Mouse (Mus musculus) C2C12 (cell line): ENCODE measurements at regions not wholly inside any gene's neighbourhood (a gene's known extent, or its start where the extent isn't known, plus 50 kb on each side); places are given as distances from the start of the nearest gene placed in this dataset.

Experiments
- H3K27me3 ChIP-seq: one replicate; pipeline ENCODE4 v1.6.1; 2011; ENCODE audit not compliant: control insufficient read depth, insufficient read depth, insufficient read length
- H3K36me3 ChIP-seq: one replicate; pipeline ENCODE4 v1.6.1; 2011; ENCODE audit not compliant: control insufficient read depth, insufficient read depth
- H3K4me3 ChIP-seq: one replicate; pipeline ENCODE4 v1.5.1; 2011; ENCODE audit warnings: mild to moderate bottlenecking, control low read depth; ENCODE audit not compliant: poor library complexity, insufficient read depth, severe bottlenecking
- H3K79me2 ChIP-seq: one replicate; pipeline ENCODE4 v1.6.1; 2011; ENCODE audit not compliant: control insufficient read depth, insufficient read depth
- H3K79me3 ChIP-seq: one replicate; pipeline ENCODE4 v1.6.1; 2011; ENCODE audit warnings: low read depth, control low read depth
- H3ac ChIP-seq: one replicate; pipeline ENCODE3; 2011; ENCODE audit warnings: low read depth; ENCODE audit not compliant: control insufficient read depth, insufficient read length
- CEBPB ChIP-seq: IDR thresholded peaks from one replicate; pipeline ENCODE4 v1.6.1; 2011; ENCODE audit warnings: low read depth, mild to moderate bottlenecking, control low read depth, moderate library complexity
- CTCF ChIP-seq: IDR thresholded peaks from one replicate; pipeline ENCODE4 v1.5.1; 2011; ENCODE audit not compliant: control insufficient read depth, insufficient read depth, insufficient read length
- FOSL1 ChIP-seq: IDR thresholded peaks from one replicate; pipeline ENCODE4 v1.8.0; 2011; ENCODE audit warnings: mild to moderate bottlenecking, low read length; ENCODE audit not compliant: poor library complexity, insufficient read depth, severe bottlenecking
- MAX ChIP-seq: IDR thresholded peaks from one replicate; pipeline ENCODE4 v1.6.1; 2011; ENCODE audit warnings: mild to moderate bottlenecking, control low read depth
- MYOD1 ChIP-seq: IDR thresholded peaks from one replicate; pipeline ENCODE4 v1.6.1; 2011; ENCODE audit warnings: low read depth; ENCODE audit not compliant: control insufficient read depth, insufficient read length
- MYOG ChIP-seq: IDR thresholded peaks from one replicate; pipeline ENCODE4 v1.6.1; 2011; ENCODE audit not compliant: control insufficient read depth, insufficient read length; ENCODE audit errors: extremely low read depth
- USF1 ChIP-seq: IDR thresholded peaks from one replicate; pipeline ENCODE4 v1.6.1; 2011; ENCODE audit warnings: low read depth, mild to moderate bottlenecking, control low read depth, moderate library complexity

DNA sequence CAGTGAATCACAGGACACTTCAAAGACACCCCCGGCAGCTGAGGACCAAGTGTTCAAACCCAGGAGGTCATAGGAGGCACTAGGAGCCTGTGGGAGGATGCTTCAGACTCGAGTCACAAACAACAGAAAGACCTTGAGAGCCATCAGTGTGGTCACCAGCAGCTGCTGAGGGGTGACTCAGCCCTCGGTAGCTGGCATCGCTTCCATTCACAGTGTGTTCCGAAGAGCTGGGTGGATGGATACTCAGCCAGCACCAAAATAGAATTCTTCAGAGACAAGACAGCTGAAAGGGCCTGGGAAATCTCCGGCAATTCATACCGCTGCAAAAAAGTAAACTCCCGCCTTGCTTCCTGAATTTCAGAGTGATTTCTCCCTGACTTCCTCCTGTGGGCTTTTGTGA is 87.4 kb upstream of the Foxk1 start:
- Histone ChIP-seq H3ac (no peak overlapping the region), H3K79me2 (no peaks in the 10 kb centered on the region), H3K4me3 (no peak overlapping the region), H3K36me3 (no peaks in the 10 kb centered on the region), H3K79me3 (no peaks in the 10 kb centered on the region), H3K27me3 (peaks cover 6% of the 10 kb centered on the region)
- TF ChIP-seq CTCF: no peak
- TF ChIP-seq MYOD1: peak; percentile 90

DNA sequence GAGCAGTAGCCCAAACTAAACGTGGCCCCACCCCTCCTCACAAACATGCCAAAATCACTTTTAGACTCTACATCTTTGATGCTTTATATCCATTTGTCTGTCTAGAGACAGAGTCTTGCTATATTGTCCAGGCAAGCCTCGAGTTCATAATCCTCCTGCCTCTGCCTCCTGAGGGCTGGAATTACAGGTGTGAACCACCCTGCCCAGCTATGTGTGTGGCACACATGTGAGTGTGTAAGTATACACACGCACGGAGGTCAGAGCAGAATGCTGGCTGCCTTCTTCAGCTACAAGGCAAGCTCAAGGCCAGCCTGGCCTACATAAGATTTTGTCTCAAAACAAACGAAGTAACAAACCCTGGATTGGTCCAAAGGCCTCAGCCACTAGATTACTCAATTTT is 86.8 kb upstream of the Foxk1 start:
- no peaks in the 10 kb centered on the region for H3K79me3 ChIP-seq
- H3K36me3 ChIP-seq: no peaks in the 10 kb centered on the region
- H3K27me3 ChIP-seq: peaks cover 6% of the 10 kb centered on the region
- no peak overlapping the region for H3ac ChIP-seq
- H3K4me3 ChIP-seq: no peak overlapping the region
- no peaks in the 10 kb centered on the region for H3K79me2 ChIP-seq
- TF ChIP-seq MYOG (no peak), FOSL1 (no peak), CTCF (no peak), MYOD1 (no peak), MAX (no peak), USF1 (no peak), CEBPB (no peak)

DNA sequence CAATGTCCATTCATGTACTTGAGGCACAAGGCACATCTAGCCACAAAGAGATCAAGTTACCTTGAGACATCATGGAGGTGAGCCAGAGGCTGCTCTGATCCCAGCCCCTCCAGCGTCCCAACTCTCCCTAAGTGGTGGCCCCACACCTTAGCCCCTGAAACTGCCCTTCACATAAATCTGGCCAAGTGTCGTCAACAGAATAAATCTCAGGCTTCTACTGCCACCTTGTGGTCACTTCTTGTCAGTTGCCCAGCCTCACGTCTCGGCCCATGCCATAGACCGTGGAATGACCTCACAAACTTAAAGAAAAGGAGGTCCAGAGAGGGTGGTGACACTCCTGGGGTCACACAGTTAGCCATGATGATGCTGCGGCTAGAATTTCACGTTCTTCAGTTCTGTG is 82.0 kb upstream of the Foxk1 start:
- peaks cover 16% of the 10 kb centered on the region for H3K27me3 ChIP-seq
- TF ChIP-seq MAX (no peak), FOSL1 (no peak), MYOG (no peak), MYOD1 (no peak), CEBPB (no peak), CTCF (peak; percentile 15)
- no peaks in the 10 kb centered on the region for H3K36me3 ChIP-seq
- H3K79me2 ChIP-seq: no peaks in the 10 kb centered on the region
- no peak overlapping the region for H3ac ChIP-seq
- no peak overlapping the region for H3K4me3 ChIP-seq
- H3K79me3 ChIP-seq: no peaks in the 10 kb centered on the region

DNA sequence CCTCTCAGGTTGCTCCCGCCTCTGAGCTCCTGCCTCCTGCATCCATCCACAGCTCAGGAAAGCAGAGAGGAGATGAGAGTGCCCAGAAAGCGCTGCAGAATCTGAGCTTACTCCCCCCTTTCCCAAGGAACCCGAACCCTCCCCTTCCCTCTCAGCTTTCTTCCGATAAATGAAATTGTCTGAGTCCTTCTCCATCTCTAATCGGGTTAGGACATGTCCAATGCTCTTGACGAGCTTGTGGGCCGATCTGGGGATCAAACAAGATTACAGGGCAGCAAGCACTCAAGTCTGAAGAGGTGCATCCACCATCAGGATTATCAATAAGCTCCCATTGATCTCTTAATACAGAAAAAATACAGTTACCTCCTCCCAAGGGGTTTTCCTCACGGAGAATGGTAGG is 80.0 kb upstream of the Foxk1 start:
- H3K4me3 ChIP-seq: no peak overlapping the region
- H3K36me3 ChIP-seq: no peaks in the 10 kb centered on the region
- no peak for TF ChIP-seq FOSL1
- TF ChIP-seq CTCF: no peak
- TF ChIP-seq MAX: no peak
- no peak for TF ChIP-seq CEBPB
- no peak for TF ChIP-seq MYOD1
- TF ChIP-seq MYOG: no peak
- TF ChIP-seq USF1: no peak
- no peaks in the 10 kb centered on the region for H3K79me3 ChIP-seq
- no peak overlapping the region for H3ac ChIP-seq
- peaks cover 16% of the 10 kb centered on the region for H3K27me3 ChIP-seq
- no peaks in the 10 kb centered on the region for H3K79me2 ChIP-seq

DNA sequence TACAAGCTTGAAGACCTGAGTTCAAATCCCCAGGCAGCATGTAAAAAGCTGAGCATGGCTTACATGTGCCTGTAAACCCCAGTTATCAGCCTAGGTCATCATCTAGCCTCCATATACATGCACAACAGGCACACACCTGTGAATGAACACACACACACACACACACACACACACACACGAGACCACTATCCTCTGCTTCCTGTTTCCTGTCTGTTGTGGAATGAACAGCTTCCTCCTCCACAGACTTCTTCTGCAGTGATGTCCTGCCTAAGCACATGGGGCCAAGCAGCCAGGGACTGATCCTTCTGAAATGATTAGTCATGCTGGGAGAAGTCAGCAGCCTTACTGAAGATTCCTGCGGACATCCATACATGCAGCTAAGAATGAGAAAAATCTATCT is 76.4 kb upstream of the Foxk1 start:
- TF ChIP-seq MYOD1 (no peak), FOSL1 (no peak), MAX (no peak), CEBPB (no peak), MYOG (no peak), CTCF (no peak), USF1 (no peak)

DNA sequence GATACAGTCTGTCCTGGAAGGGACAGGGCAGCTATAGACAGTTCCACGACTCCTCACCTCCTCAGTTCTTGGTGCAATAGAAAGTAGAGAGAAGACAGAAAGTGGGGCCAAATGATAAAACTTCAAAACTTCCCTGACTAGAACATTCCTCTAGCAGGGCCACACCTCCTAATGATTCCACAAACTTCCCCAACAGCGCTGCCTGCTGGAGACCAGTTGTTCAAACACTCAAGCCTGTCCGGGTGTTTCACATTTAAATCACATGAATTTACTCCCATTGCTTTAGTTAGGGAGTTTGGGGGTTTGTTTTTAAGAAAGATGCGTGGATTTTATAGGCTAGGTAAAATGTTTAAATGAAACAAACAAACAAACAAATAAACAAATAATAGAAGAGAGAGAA is 75.7 kb upstream of the Foxk1 start:
- TF ChIP-seq CTCF: no peak
- TF ChIP-seq MYOG: no peak
- no peak for TF ChIP-seq FOSL1
- no peak for TF ChIP-seq CEBPB
- TF ChIP-seq MYOD1: no peak
- no peak for TF ChIP-seq MAX
- no peak for TF ChIP-seq USF1
- H3K79me3 ChIP-seq: no peaks in the 10 kb centered on the region
- H3K4me3 ChIP-seq: no peak overlapping the region
- H3ac ChIP-seq: no peak overlapping the region
- no peaks in the 10 kb centered on the region for H3K36me3 ChIP-seq
- no peaks in the 10 kb centered on the region for H3K79me2 ChIP-seq
- peaks cover 10% of the 10 kb centered on the region for H3K27me3 ChIP-seq

More for the DNA sequence above, 76.4 kb upstream of the Foxk1 start:
- Histone ChIP-seq H3K79me2 (no peaks in the 10 kb centered on the region), H3ac (no peak overlapping the region), H3K4me3 (no peak overlapping the region), H3K36me3 (no peaks in the 10 kb centered on the region), H3K79me3 (no peaks in the 10 kb centered on the region), H3K27me3 (peaks cover 10% of the 10 kb centered on the region)
